Mouse (Mus musculus): ENCODE measurements around the gene Prrt4. TPM values are rescaled to one million over a fixed set of nuclear protein-coding genes. Genes with fewer than 3 reads are reported as not detected.
"Not testable (repeated sequence)": the region's sequence is repeated elsewhere in the genome, so short reads cannot be mapped to it uniquely, and the experiment has no call there.

The Prrt4 gene
- polyA plus RNA-seq, 1 experiment from 2014 or later = 1.2 TPM

GRCm38 (mm10) chr6:29166196-29166595 lies 13.2 kb downstream of the Prrt4 start:
- Histone ChIP-seq H3K36me3 (ENCODE audit: control insufficient read depth, insufficient read depth) (no peaks in the 10 kb centered on the region), H3K4me2 (ENCODE audit: low read depth, low read length) (no peak overlapping the region), H3K4me3 (ENCODE audit: low read length) (no peak overlapping the region), H3K9me3 (replicated peaks; ENCODE audit: control insufficient read depth, low read length) (no peaks in the 10 kb centered on the region), H3K9ac (ENCODE audit: low read length) (no peak overlapping the region), H3K27me3 (ENCODE audit: control insufficient read depth, insufficient read depth, low read length) (peaks cover 33% of the 10 kb centered on the region), H3K27ac (ENCODE audit: low read length) (no peak overlapping the region), H3K4me1 (ENCODE audit: control insufficient read depth, insufficient read depth, low read length) (peaks cover 24% of the 10 kb centered on the region)
- no peak for ATAC-seq (replicated peaks; ENCODE audit: extremely low read depth, insufficient read depth, low FRiP score)
- 7% methylated on average over 1 of the region's 1 CpGs for whole genome bisulfite sequencing

GRCm38 (mm10) chr6:29164314-29165244 lies 14.8 kb downstream of the Prrt4 start, which contains the start of gene Rbm28:
Gene Rbm28, minus strand, starts transcription at chr6:29165006.
- peaks cover 20% of the 10 kb centered on the region for H3K27me3 ChIP-seq (ENCODE audit: control insufficient read depth, insufficient read depth, low read length)
- peak within 1 kb of the TSS; percentile 93 for H3K4me2 ChIP-seq (ENCODE audit: low read depth, low read length)
- WGBS = 8% methylated on average over 42 of the region's 42 CpGs
- no peaks in the 10 kb centered on the region for H3K36me3 ChIP-seq (ENCODE audit: control insufficient read depth, insufficient read depth)
- peaks cover 13% of the 10 kb centered on the region for H3K4me1 ChIP-seq (ENCODE audit: control insufficient read depth, insufficient read depth, low read length)
- H3K27ac ChIP-seq (ENCODE audit: low read length) = peak within 1 kb of the TSS; percentile 50
- ATAC-seq (replicated peaks; ENCODE audit: extremely low read depth, insufficient read depth, low FRiP score) = peak; percentile 76
- peak within 1 kb of the TSS; percentile 95 for H3K4me3 ChIP-seq (ENCODE audit: low read length)
- H3K9ac ChIP-seq (ENCODE audit: low read length) = peak within 1 kb of the TSS; percentile 90
- no peaks in the 10 kb centered on the region for H3K9me3 ChIP-seq (replicated peaks; ENCODE audit: control insufficient read depth, low read length)

- WGBS = 98% methylated on average over 5 of the region's 5 CpGs
- H3K4me3 ChIP-seq (ENCODE audit: low read length); H3K9me3 ChIP-seq (replicated peaks; ENCODE audit: control insufficient read depth, low read length); H3K4me2 ChIP-seq (ENCODE audit: low read depth, low read length); H3K27me3 ChIP-seq (ENCODE audit: control insufficient read depth, insufficient read depth, low read length); H3K9ac ChIP-seq (ENCODE audit: low read length); ATAC-seq (replicated peaks; ENCODE audit: extremely low read depth, insufficient read depth, low FRiP score); H3K27ac ChIP-seq (ENCODE audit: low read length): not testable (repeated sequence)
- Histone ChIP-seq H3K36me3 (ENCODE audit: control insufficient read depth, insufficient read depth) (peaks cover 25% of the 10 kb centered on the region), H3K4me1 (ENCODE audit: control insufficient read depth, insufficient read depth, low read length) (peaks cover 13% of the 10 kb centered on the region)
Observed at GRCm38 (mm10) chr6:29161291-29161690, 18.1 kb downstream of the Prrt4 start.

DNA sequence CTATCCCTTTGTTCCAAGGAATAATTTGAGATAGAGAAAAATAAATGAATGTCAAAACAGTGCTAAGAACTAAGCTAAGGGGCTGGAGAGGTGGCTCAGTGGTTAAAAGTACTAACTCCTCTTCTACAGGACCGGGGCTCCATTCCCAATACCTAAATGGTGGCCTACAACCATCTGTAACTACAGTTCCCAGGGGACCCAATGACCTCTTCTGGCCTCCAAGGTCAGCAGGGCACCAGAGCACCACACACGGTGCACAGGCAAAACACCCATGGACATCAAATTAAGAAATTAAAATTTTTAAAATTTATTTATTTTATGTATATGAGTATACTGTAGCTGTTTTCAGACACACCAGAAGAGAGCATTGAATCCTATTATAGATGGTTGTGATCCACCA lies 18.6 kb downstream of the Prrt4 start:
- Histone ChIP-seq H3K27me3 (ENCODE audit: control insufficient read depth, insufficient read depth, low read length) (no peaks in the 10 kb centered on the region), H3K27ac (ENCODE audit: low read length) (no peak overlapping the region), H3K4me1 (ENCODE audit: control insufficient read depth, insufficient read depth, low read length) (peaks cover 13% of the 10 kb centered on the region), H3K4me2 (ENCODE audit: low read depth, low read length) (no peak overlapping the region), H3K36me3 (ENCODE audit: control insufficient read depth, insufficient read depth) (peaks cover 30% of the 10 kb centered on the region), H3K4me3 (ENCODE audit: low read length) (no peak overlapping the region), H3K9me3 (replicated peaks; ENCODE audit: control insufficient read depth, low read length) (no peaks in the 10 kb centered on the region), H3K9ac (ENCODE audit: low read length) (no peak overlapping the region)
- no peak for ATAC-seq (replicated peaks; ENCODE audit: extremely low read depth, insufficient read depth, low FRiP score)
- 92% methylated on average over 2 of the region's 2 CpGs for WGBS

- Histone ChIP-seq H3K36me3 (ENCODE audit: control insufficient read depth, insufficient read depth) (peaks cover 53% of the 10 kb centered on the region), H3K27ac (ENCODE audit: low read length) (no peak overlapping the region), H3K4me3 (ENCODE audit: low read length) (no peak overlapping the region), H3K9ac (ENCODE audit: low read length) (no peak overlapping the region), H3K9me3 (replicated peaks; ENCODE audit: control insufficient read depth, low read length) (no peaks in the 10 kb centered on the region), H3K4me1 (ENCODE audit: control insufficient read depth, insufficient read depth, low read length) (no peaks in the 10 kb centered on the region), H3K4me2 (ENCODE audit: low read depth, low read length) (no peak overlapping the region), H3K27me3 (ENCODE audit: control insufficient read depth, insufficient read depth, low read length) (no peaks in the 10 kb centered on the region)
- no peak for ATAC-seq (replicated peaks; ENCODE audit: extremely low read depth, insufficient read depth, low FRiP score)
- 87% methylated on average over 5 of the region's 5 CpGs for WGBS
Observed at GRCm38 (mm10) chr6:29156326-29156725, 23.1 kb downstream of the Prrt4 start.

GRCm38 (mm10) chr6:29150001-29150400 lies 29.4 kb downstream of the Prrt4 start:
- WGBS = 76% methylated on average over 1 of the region's 1 CpGs
- no peaks in the 10 kb centered on the region for H3K27me3 ChIP-seq (ENCODE audit: control insufficient read depth, insufficient read depth, low read length)
- H3K4me3 ChIP-seq (ENCODE audit: low read length) = no peak overlapping the region
- no peak overlapping the region for H3K4me2 ChIP-seq (ENCODE audit: low read depth, low read length)
- H3K9ac ChIP-seq (ENCODE audit: low read length) = no peak overlapping the region
- H3K4me1 ChIP-seq (ENCODE audit: control insufficient read depth, insufficient read depth, low read length) = peaks cover 17% of the 10 kb centered on the region
- no peaks in the 10 kb centered on the region for H3K9me3 ChIP-seq (replicated peaks; ENCODE audit: control insufficient read depth, low read length)
- no peak overlapping the region for H3K27ac ChIP-seq (ENCODE audit: low read length)
- no peak for ATAC-seq (replicated peaks; ENCODE audit: extremely low read depth, insufficient read depth, low FRiP score)
- H3K36me3 ChIP-seq (ENCODE audit: control insufficient read depth, insufficient read depth) = peaks cover 22% of the 10 kb centered on the region

DNA sequence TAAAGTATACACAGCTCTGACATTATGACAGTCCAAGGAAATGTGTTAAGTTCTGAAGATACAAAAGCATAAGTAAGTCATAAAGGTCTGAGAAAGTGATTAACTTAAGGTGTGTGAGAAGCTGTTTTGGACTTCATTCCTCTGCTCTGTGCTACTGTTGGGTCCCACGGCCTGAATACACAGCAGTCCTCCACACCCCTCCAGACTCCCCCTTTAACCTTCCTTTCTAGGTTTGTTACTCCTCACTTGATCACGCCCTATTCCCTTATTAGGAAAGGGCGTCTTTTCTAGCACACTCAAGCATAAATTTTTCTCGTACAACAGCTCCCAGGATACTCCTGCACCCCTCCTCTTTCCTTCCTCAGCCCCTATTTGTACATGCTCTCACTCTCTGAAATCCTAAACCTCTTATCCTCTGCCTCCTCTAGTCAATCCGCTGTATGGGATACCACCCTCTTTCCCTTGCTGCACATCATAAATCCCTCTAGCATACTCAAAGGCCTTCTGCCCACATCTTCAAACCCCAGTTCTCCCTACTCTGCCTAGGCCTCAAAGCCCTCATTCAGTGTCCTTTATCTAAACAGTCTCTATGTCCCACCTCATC lies 31.9 kb downstream of the Prrt4 start:
- no peak overlapping the region for H3K4me3 ChIP-seq (ENCODE audit: low read length)
- H3K4me2 ChIP-seq (ENCODE audit: low read depth, low read length) = no peak overlapping the region
- no peaks in the 10 kb centered on the region for H3K9me3 ChIP-seq (replicated peaks; ENCODE audit: control insufficient read depth, low read length)
- peaks cover 20% of the 10 kb centered on the region for H3K4me1 ChIP-seq (ENCODE audit: control insufficient read depth, insufficient read depth, low read length)
- no peak for ATAC-seq (replicated peaks; ENCODE audit: extremely low read depth, insufficient read depth, low FRiP score)
- no peaks in the 10 kb centered on the region for H3K27me3 ChIP-seq (ENCODE audit: control insufficient read depth, insufficient read depth, low read length)
- 74% methylated on average over 5 of the region's 5 CpGs for WGBS
- no peak overlapping the region for H3K9ac ChIP-seq (ENCODE audit: low read length)
- H3K36me3 ChIP-seq (ENCODE audit: control insufficient read depth, insufficient read depth) = peaks cover 3% of the 10 kb centered on the region; the same call in 1 of the 2 replicates
- no peak overlapping the region for H3K27ac ChIP-seq (ENCODE audit: low read length)

GRCm38 (mm10) chr6:29146641-29147040 lies 32.7 kb downstream of the Prrt4 start:
- Histone ChIP-seq H3K36me3 (ENCODE audit: control insufficient read depth, insufficient read depth) (0 out of 2 replicates have a peak, but pooled peaks cover 3% of the 10 kb centered on the region), H3K9me3 (replicated peaks; ENCODE audit: control insufficient read depth, low read length) (no peaks in the 10 kb centered on the region), H3K9ac (ENCODE audit: low read length) (no peak overlapping the region), H3K4me3 (ENCODE audit: low read length) (no peak overlapping the region), H3K4me2 (ENCODE audit: low read depth, low read length) (0 out of 2 replicates have a peak overlapping the region, but pooled peaks have one; percentile 15), H3K27me3 (ENCODE audit: control insufficient read depth, insufficient read depth, low read length) (no peaks in the 10 kb centered on the region), H3K27ac (ENCODE audit: low read length) (peak overlapping the region; percentile 68), H3K4me1 (ENCODE audit: control insufficient read depth, insufficient read depth, low read length) (peaks cover 20% of the 10 kb centered on the region)
- peak; percentile 65 for ATAC-seq (replicated peaks; ENCODE audit: extremely low read depth, insufficient read depth, low FRiP score)
- 34% methylated on average over 7 of the region's 7 CpGs for WGBS
